Mouse (Mus musculus) common myeloid progenitor, adult 5-6 weeks (primary cell): Measurements from ENCODE around the gene Vav2. TPM values are rescaled to one million over a fixed set of nuclear protein-coding genes. Genes with fewer than 3 reads are reported as not detected.

Source experiments
- ATAC-seq: replicated peaks from 2 replicates; pipeline ENCODE4 v1.8.0; 2016; ENCODE audit warnings: low read depth, mild to moderate bottlenecking, moderate TSS enrichment, inconsistent platforms; ENCODE audit not compliant: poor library complexity, severe bottlenecking
- total RNA-seq: library from RNA; stranded (forward); fragments of 200-1000, 187-1606 nt; gene quantifications from 2 replicates; pipeline ENCODE4 v1.2.3, GENCODE M21; 2017

Gene Vav2
- total RNA-seq, 1 experiment from 2014 or later = 11.6 TPM

- no peak for ATAC-seq
These were observed 49.0 kb downstream of the Vav2 start for GRCm38 (mm10) chr2:27377876-27378275.

- ATAC-seq = no peak
These were observed 49.7 kb downstream of the Vav2 start for GRCm38 (mm10) chr2:27377164-27377563.

GRCm38 (mm10) chr2:27375141-27375540 is 51.7 kb downstream of the Vav2 start:
- ATAC-seq = no peak

GRCm38 (mm10) chr2:27373349-27373748 is 53.5 kb downstream of the Vav2 start:
- peak; percentile 65; the same call in 1 of the 2 replicates for ATAC-seq

GRCm38 (mm10) chr2:27371450-27371849 is 55.4 kb downstream of the Vav2 start:
- no peak for ATAC-seq

GRCm38 (mm10) chr2:27368980-27369379 is 57.9 kb downstream of the Vav2 start:
- ATAC-seq = no peak

GRCm38 (mm10) chr2:27365296-27365695 is 61.5 kb downstream of the Vav2 start:
- no peak for ATAC-seq

- ATAC-seq = no peak
These were observed 65.0 kb downstream of the Vav2 start for GRCm38 (mm10) chr2:27361786-27362185.

GRCm38 (mm10) chr2:27358461-27358860 is 68.4 kb downstream of the Vav2 start:
- no peak for ATAC-seq

- no peak for ATAC-seq
These were observed 71.1 kb downstream of the Vav2 start for GRCm38 (mm10) chr2:27355684-27356083.

- no peak for ATAC-seq
These were observed 72.1 kb downstream of the Vav2 start for GRCm38 (mm10) chr2:27354610-27355211.

- ATAC-seq = no peak
These were observed 74.1 kb downstream of the Vav2 start for GRCm38 (mm10) chr2:27352720-27353119.

GRCm38 (mm10) chr2:27350371-27350770 is 76.5 kb downstream of the Vav2 start:
- ATAC-seq = peak; percentile 88

- ATAC-seq = peak; percentile 51
These were observed 82.8 kb downstream of the Vav2 start for GRCm38 (mm10) chr2:27343984-27344453.

GRCm38 (mm10) chr2:27340682-27341081 is 86.2 kb downstream of the Vav2 start:
- ATAC-seq = no peak

- no peak for ATAC-seq
These were observed 87.8 kb downstream of the Vav2 start for GRCm38 (mm10) chr2:27339051-27339450.

GRCm38 (mm10) chr2:27337261-27337660 is 89.6 kb downstream of the Vav2 start:
- no peak for ATAC-seq

- ATAC-seq = no peak
These were observed 90.2 kb downstream of the Vav2 start for GRCm38 (mm10) chr2:27336600-27336999.

GRCm38 (mm10) chr2:27334816-27335215 is 92.0 kb downstream of the Vav2 start:
- ATAC-seq = no peak

- ATAC-seq = no peak
These were observed 95.3 kb downstream of the Vav2 start for GRCm38 (mm10) chr2:27331560-27331959.

- no peak for ATAC-seq
These were observed 96.4 kb downstream of the Vav2 start for GRCm38 (mm10) chr2:27330446-27330845.

GRCm38 (mm10) chr2:27329386-27330060 is 97.3 kb downstream of the Vav2 start:
- no peak for ATAC-seq
